Mouse (Mus musculus) fibroblast of lung, adult 2 months (primary cell): ENCODE measurements around the gene Ptprb.

ENCODE experiments used
- DNase-seq: peaks from one replicate; pipeline ENCODE4 v3.0.0-alpha.2; 2011; ENCODE audit warnings: low read depth

Ptprb gene

DNA sequence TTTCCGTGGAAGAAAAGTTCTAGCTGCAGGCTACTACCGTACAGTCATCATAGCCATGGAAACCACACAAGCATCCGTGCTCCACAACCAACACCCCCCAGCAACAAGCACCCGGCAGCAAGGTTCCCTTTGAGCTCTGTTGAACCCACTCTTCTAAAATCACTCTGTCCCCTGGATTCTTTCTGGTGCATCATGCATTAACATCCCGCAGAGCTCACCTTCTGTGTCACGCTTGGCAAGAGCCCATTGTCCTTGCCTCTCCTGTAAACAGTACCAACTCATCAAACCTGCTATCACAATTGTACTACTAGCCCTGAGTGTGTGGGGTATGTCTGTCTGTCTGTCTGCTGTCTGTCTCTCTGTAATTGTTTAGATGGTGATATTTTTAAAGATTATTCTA, 98.8 kb downstream of the Ptprb start:
- no peak for DNase-seq

DNA sequence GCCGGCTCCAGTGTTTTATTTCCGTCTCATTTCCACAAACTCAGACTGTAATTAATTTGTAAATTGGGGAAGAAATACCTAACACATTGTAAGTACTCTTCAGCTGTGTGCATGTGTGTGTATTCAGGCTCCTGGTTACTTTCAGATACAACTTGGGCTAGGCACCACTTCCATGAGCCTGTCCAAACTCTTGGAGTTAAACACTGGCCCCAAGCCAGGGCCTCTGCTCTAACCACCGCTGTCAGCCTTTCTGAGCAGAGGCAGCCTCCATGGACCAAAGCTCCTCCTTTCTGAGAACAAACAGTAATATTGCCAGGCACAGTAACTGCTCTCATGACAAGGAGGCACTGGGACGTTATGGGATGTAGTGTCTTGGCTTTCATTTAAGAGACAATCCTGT, 101.5 kb downstream of the Ptprb start:
- no peak for DNase-seq

GRCm38 (mm10) chr10:116382826-116383685, 107.7 kb downstream of the Ptprb start:
- DNase-seq, result no peak

- no peak for DNase-seq
Observed at GRCm38 (mm10) chr10:116384401-116384800, 109.1 kb downstream of the Ptprb start.

GRCm38 (mm10) chr10:116386391-116386885, 111.1 kb downstream of the Ptprb start:
- no peak for DNase-seq

GRCm38 (mm10) chr10:116388840-116389239, 113.5 kb downstream of the Ptprb start:
- DNase-seq, result no peak

DNA sequence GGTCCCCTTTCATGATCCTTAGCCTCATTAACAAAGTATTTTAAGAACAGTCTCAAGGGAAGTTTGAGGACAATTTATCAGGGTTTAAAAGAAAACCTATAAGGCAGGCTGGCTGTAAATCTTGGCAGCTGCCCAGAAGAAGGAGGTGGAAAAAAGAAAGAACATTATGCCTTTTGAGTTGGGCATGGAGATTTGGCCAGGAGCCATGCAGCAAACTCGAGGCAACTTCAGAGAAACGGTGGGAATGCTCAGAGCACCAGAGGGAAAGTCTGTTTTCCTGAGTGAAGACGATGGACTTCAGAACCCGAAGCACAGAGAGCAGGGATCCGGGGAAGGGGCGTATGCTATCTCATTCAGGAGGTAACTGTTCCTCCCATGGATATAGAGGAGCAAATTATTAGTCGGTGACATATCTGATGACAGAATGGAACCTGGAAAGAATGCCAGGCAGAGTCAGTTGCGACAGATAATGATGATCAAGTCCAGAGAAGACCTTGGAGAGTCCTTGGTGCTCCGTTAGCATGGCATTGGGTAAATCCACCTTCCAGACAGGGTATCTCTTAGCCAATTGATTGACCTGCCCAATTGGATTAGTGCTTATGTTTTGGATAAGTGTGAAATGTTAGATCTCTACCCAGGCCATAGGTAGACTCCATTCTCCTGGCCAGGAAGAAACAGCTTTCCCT, 118.6 kb downstream of the Ptprb start:
- no peak for DNase-seq

- DNase-seq, result no peak
Observed at GRCm38 (mm10) chr10:116394585-116394984, 119.3 kb downstream of the Ptprb start.

GRCm38 (mm10) chr10:116396279-116396678, 121.0 kb downstream of the Ptprb start:
- no peak for DNase-seq

DNA sequence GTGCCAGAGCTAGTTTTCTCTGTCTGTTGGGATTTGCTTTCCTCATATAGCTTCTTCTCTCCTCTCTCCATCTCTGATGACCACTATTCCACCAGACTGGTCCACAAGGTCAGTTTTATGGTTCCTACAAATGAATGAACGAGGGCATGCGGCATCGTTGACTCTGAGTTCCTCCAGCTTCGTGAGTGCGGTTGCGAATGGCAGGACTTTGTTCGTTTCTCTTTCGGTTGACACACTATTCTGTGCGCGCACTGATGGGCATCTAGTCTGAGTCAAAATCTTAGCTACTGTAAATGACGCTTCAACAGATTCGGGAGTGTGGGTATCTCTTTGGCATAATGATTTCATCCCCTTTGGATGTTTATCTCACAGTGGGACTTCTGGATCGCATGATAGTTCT, 121.6 kb downstream of the Ptprb start:
- DNase-seq, result no peak

GRCm38 (mm10) chr10:116397573-116397972, 122.2 kb downstream of the Ptprb start:
- no peak for DNase-seq

- no peak for DNase-seq
Observed at GRCm38 (mm10) chr10:116397973-116398372, 122.7 kb downstream of the Ptprb start.

DNA sequence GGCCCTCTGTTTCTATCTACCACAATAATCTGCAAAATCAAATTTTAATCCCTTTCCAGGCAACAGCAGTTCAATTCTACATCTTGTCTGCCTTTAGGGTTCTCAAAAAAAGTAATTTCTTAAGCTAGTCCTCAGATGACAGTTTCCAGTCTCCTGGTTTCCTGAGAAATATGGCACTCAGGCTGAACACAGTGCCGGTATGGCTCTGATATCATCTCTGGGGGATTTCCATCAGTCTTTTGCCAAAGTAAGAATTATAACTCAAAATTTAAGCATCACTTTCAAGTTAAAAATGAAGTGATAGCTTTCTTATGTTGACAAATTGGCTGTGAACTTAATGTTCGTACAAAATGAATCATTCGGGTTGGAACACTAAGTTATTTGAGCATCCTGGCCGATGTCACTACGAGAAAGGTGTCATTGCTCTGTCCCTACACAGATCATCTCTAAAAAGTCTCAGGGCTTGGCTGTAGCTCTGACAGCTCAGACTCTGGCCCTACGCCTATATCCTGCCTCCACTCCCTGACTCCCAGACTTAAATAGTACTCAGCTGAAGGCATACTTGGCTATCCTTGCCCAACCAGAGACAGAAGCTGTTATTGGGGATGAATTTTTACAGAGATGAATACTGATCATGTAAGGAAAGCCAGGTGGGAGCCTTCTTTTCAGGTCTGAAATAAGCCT, 127.6 kb downstream of the Ptprb start:
- no peak for DNase-seq

- no peak for DNase-seq
Observed at GRCm38 (mm10) chr10:116403679-116404078, 128.4 kb downstream of the Ptprb start.

DNA sequence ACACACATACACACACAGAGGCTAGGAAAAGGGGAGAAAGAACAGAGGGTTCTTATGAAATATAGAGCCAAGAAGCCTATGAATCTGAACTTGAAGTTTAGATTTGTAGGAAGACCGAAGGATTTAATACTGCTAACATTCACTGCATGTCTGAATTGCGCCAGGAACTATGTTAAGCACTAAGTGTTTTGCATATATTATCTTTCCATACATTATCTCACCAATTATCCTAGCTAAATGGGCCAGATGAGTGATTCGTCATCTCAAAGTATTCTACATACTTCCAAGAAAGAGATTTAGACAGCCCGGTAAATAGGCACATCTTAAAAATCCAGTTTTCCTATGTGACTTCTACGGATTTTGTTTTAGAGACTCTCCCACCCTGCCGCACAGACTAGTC, 129.7 kb downstream of the Ptprb start:
- no peak for DNase-seq

DNA sequence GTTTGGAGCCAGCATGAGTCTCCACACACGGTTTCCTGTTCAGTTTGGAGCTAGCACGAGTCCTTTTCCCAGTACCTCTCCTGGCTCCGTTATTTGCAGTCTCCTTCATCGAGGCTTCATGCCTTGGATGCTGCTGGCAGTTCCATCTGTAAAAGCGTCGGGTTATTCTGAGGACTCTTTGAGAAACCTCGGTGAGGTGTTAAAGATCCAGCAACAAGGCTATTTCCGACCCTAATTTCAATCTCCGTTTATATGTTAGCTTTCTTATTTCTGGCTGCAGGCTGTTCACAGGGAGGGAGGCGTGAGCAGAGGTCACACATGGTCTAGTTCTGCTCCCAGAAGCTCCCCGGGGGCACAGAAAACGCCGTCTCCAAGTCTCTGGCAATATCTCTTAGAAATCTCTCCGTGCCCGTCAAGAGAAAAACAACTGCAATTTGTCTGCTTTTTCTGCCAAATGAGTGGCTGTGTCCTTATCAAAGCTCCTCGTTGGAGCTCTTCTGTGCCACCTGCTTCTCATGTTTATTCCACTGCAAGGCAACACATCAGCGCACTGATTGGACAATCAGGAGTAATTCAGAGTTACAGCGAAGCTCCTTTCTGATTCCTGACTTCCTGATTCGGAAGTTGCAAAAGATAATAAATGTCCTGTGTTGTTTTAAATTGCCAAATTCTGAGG, 132.5 kb downstream of the Ptprb start:
- DNase-seq, result no peak

DNA sequence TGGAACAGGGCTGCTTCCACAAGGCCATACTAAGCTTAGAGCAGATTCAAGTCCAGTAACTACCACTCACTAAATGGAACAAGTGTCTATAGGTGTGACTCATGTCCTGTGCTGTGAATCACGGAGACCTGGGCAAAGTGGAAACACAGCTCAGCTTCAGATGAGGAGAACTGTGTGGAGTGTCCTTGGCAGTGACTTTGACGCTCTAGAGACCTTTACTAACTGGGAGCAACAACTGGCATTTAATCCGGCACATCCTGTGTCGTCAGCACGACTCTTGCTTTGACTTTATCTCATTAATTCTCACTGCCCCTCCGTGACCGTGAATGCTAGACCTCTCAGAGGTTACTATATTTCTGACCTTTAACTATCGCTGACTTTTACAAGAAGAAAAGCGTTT, 135.5 kb downstream of the Ptprb start:
- DNase-seq, result no peak

DNA sequence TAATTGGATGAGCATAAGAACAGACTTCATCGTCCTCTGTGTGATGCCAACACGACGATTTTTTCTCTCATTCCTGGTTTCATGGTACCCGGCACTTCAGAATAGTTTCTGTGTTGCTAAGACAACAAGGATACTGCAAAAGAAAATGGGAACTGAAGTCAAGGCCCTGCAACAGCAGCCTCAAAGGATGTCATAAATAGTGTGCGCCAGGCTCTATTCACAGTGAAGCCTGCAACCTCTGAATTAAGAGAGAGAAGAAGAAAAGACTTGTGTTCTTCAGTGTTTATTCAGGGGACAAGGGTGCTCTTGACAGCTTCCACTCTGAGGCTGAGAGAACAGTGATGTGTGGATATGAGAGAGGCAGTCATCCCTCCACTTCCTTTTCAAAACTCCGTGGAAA, 140.8 kb downstream of the Ptprb start:
- DNase-seq, result no peak

- DNase-seq, result no peak
Observed at GRCm38 (mm10) chr10:116416726-116417125, 141.4 kb downstream of the Ptprb start.

DNA sequence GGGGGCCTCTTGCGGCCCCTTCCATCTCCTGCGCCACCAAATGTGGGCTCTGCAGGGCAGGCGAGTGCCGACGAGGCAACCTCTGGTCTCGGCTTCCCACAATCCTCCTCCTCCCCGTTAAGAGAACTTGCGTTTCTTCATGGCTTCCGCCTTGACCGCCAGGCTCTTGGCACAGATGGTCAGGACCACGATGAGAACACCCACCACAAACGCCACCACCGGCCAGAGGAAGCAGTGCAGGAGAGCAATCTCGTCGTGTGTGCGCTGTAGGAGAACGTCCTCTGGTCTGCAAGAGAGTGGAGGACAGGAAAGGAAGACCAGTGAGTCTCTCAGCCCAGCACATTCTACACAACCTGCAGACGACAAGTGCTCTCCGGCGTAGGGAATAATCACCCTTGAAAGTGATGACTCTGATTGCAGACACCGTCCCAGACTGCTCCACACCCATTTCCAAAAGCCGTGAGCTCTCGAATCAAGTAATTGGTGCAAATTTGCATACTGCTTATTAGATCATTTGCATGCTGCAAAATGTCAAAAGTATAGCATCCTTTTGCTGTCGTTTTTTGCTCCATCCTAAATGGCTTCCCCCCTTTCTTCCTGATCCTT, 142.9 kb downstream of the Ptprb start:
- no peak for DNase-seq

GRCm38 (mm10) chr10:116420976-116421375, 145.7 kb downstream of the Ptprb start:
- DNase-seq, result no peak

DNA sequence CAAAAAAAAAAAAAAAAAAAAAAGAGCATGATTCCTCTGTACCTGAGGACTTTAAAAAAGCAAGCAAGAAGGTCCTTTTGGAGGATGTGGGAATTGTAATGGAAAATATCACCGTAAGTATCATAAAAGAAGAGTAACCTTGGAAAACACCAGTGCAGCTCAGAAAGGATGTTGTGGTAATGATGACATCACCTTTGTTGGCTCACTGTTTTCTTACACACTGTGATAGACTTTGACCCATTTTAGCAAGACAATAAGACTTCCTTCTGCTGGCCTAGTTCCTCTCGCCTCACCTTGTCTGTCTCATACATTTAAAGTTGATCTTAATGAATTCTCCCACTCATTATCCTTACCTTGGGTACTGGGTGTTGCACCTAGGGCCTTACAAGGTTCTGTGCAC, 147.2 kb downstream of the Ptprb start:
- no peak for DNase-seq
